Mouse (Mus musculus): ENCODE data around the gene Ttbk1. TPM values are rescaled to one million over a fixed set of nuclear protein-coding genes. Genes with fewer than 3 reads are reported as not detected.

Gene Ttbk1
- polyA plus RNA-seq, 1 experiment from 2014 or later, result 6.2 TPM

GRCm38 (mm10) chr17:46486995-46487394, 480 bp downstream of the Ttbk1 start:
- peak overlapping the region; percentile 81 for H3K4me2 ChIP-seq (ENCODE audit: low read length)
- H3K9ac ChIP-seq (replicated peaks; ENCODE audit: low read length), result peak overlapping the region; percentile 97
- under 1% methylated on average over 11 of the region's 22 CpGs for WGBS
- peaks cover 39% of the 10 kb centered on the region for H3K4me1 ChIP-seq (ENCODE audit: control insufficient read depth, insufficient read depth, low read length)
- DNase-seq (peak; percentile 49), ATAC-seq (ENCODE audit: low FRiP score, low TSS enrichment) (peak; percentile 53)
- peak overlapping the region; percentile 80 for H3K4me3 ChIP-seq (replicated peaks; ENCODE audit: low read depth, low read length)
- 0 out of 2 replicates have a peak, but pooled peaks cover 8% of the 10 kb centered on the region for H3K36me3 ChIP-seq (ENCODE audit: control insufficient read depth, insufficient read depth, low read length)
- peak overlapping the region; percentile 72 for H3K27ac ChIP-seq (replicated peaks; ENCODE audit: low read depth, low read length)
- no peaks in the 10 kb centered on the region for H3K9me3 ChIP-seq (ENCODE audit: control insufficient read depth, low read length)
- H3K27me3 ChIP-seq (ENCODE audit: control insufficient read depth, insufficient read depth, low read length), result peaks cover 7% of the 10 kb centered on the region; the same call in 1 of the 2 replicates

- Histone ChIP-seq H3K27me3 (ENCODE audit: control insufficient read depth, insufficient read depth, low read length) (peaks cover 7% of the 10 kb centered on the region; the same call in 1 of the 2 replicates), H3K4me2 (ENCODE audit: low read length) (peak overlapping the region; percentile 67), H3K36me3 (ENCODE audit: control insufficient read depth, insufficient read depth, low read length) (peaks cover 26% of the 10 kb centered on the region), H3K9ac (replicated peaks; ENCODE audit: low read length) (peak overlapping the region; percentile 50; the same call in 1 of the 2 replicates), H3K4me1 (ENCODE audit: control insufficient read depth, insufficient read depth, low read length) (peaks cover 39% of the 10 kb centered on the region), H3K4me3 (replicated peaks; ENCODE audit: low read depth, low read length) (peak overlapping the region; percentile 32), H3K9me3 (ENCODE audit: control insufficient read depth, low read length) (no peaks in the 10 kb centered on the region), H3K27ac (replicated peaks; ENCODE audit: low read depth, low read length) (peak overlapping the region; percentile 37; the same call in 1 of the 2 replicates)
- ATAC-seq (ENCODE audit: low FRiP score, low TSS enrichment), result no peak
- WGBS, result 7% methylated on average over 6 of the region's 6 CpGs
- DNase-seq, result no peak
These were observed 3.0 kb downstream of the Ttbk1 start for GRCm38 (mm10) chr17:46484461-46484875.

- peak overlapping the region; percentile 37; the same call in 1 of the 2 replicates for H3K27ac ChIP-seq (replicated peaks; ENCODE audit: low read depth, low read length)
These were observed 3.4 kb downstream of the Ttbk1 start for GRCm38 (mm10) chr17:46484021-46484431.

GRCm38 (mm10) chr17:46483561-46484001, 3.9 kb downstream of the Ttbk1 start:
- WGBS, result 4% methylated on average over 16 of the region's 16 CpGs
- H3K4me2 ChIP-seq (ENCODE audit: low read length), result peak overlapping the region; percentile 67
- DNase-seq (peak; percentile 81), ATAC-seq (ENCODE audit: low FRiP score, low TSS enrichment) (peak; percentile 25; the same call in 1 of the 2 replicates)
- H3K27ac ChIP-seq (replicated peaks; ENCODE audit: low read depth, low read length), result peak overlapping the region; percentile 37; the same call in 1 of the 2 replicates
- peaks cover 4% of the 10 kb centered on the region; the same call in 1 of the 2 replicates for H3K27me3 ChIP-seq (ENCODE audit: control insufficient read depth, insufficient read depth, low read length)
- peak overlapping the region; percentile 50 for H3K9ac ChIP-seq (replicated peaks; ENCODE audit: low read length)
- H3K4me3 ChIP-seq (replicated peaks; ENCODE audit: low read depth, low read length), result peak overlapping the region; percentile 32
- no peaks in the 10 kb centered on the region for H3K9me3 ChIP-seq (ENCODE audit: control insufficient read depth, low read length)
- peaks cover 39% of the 10 kb centered on the region for H3K4me1 ChIP-seq (ENCODE audit: control insufficient read depth, insufficient read depth, low read length)
- peaks cover 35% of the 10 kb centered on the region for H3K36me3 ChIP-seq (ENCODE audit: control insufficient read depth, insufficient read depth, low read length)

More at GRCm38 (mm10) chr17:46484021-46484431, 3.4 kb downstream of the Ttbk1 start:
- Histone ChIP-seq H3K9ac (replicated peaks; ENCODE audit: low read length) (peak overlapping the region; percentile 50), H3K27me3 (ENCODE audit: control insufficient read depth, insufficient read depth, low read length) (peaks cover 7% of the 10 kb centered on the region; the same call in 1 of the 2 replicates), H3K36me3 (ENCODE audit: control insufficient read depth, insufficient read depth, low read length) (peaks cover 30% of the 10 kb centered on the region), H3K9me3 (ENCODE audit: control insufficient read depth, low read length) (no peaks in the 10 kb centered on the region), H3K4me2 (ENCODE audit: low read length) (peak overlapping the region; percentile 67), H3K4me3 (replicated peaks; ENCODE audit: low read depth, low read length) (peak overlapping the region; percentile 32), H3K4me1 (ENCODE audit: control insufficient read depth, insufficient read depth, low read length) (peaks cover 39% of the 10 kb centered on the region)
- 3% methylated on average over 13 of the region's 13 CpGs for WGBS
- DNase-seq (peak; percentile 40), ATAC-seq (ENCODE audit: low FRiP score, low TSS enrichment) (no peak)

GRCm38 (mm10) chr17:46477286-46477685, 10.2 kb downstream of the Ttbk1 start:
- Histone ChIP-seq H3K4me3 (replicated peaks; ENCODE audit: low read depth, low read length) (no peak overlapping the region), H3K27me3 (ENCODE audit: control insufficient read depth, insufficient read depth, low read length) (no peaks in the 10 kb centered on the region), H3K9me3 (ENCODE audit: control insufficient read depth, low read length) (no peaks in the 10 kb centered on the region), H3K27ac (replicated peaks; ENCODE audit: low read depth, low read length) (no peak overlapping the region), H3K36me3 (ENCODE audit: control insufficient read depth, insufficient read depth, low read length) (peaks cover 85% of the 10 kb centered on the region), H3K9ac (replicated peaks; ENCODE audit: low read length) (no peak overlapping the region), H3K4me2 (ENCODE audit: low read length) (no peak overlapping the region), H3K4me1 (ENCODE audit: control insufficient read depth, insufficient read depth, low read length) (no peaks in the 10 kb centered on the region)
- 78% methylated on average over 15 of the region's 15 CpGs for WGBS
- no peak for DNase-seq
- ATAC-seq (ENCODE audit: low FRiP score, low TSS enrichment), result no peak

GRCm38 (mm10) chr17:46476601-46477000, 10.9 kb downstream of the Ttbk1 start:
- no peak for DNase-seq
- H3K36me3 ChIP-seq (ENCODE audit: control insufficient read depth, insufficient read depth, low read length), result peaks cover 92% of the 10 kb centered on the region
- 91% methylated on average over 8 of the region's 8 CpGs for WGBS
- no peak overlapping the region for H3K27ac ChIP-seq (replicated peaks; ENCODE audit: low read depth, low read length)
- H3K9ac ChIP-seq (replicated peaks; ENCODE audit: low read length), result no peak overlapping the region
- H3K4me2 ChIP-seq (ENCODE audit: low read length), result no peak overlapping the region
- no peaks in the 10 kb centered on the region for H3K4me1 ChIP-seq (ENCODE audit: control insufficient read depth, insufficient read depth, low read length)
- no peaks in the 10 kb centered on the region for H3K27me3 ChIP-seq (ENCODE audit: control insufficient read depth, insufficient read depth, low read length)
- no peaks in the 10 kb centered on the region for H3K9me3 ChIP-seq (ENCODE audit: control insufficient read depth, low read length)
- ATAC-seq (ENCODE audit: low FRiP score, low TSS enrichment), result no peak
- H3K4me3 ChIP-seq (replicated peaks; ENCODE audit: low read depth, low read length), result no peak overlapping the region

GRCm38 (mm10) chr17:46467830-46468229, 19.6 kb downstream of the Ttbk1 start:
- DNase-seq (no peak), ATAC-seq (ENCODE audit: low FRiP score, low TSS enrichment) (no peak)
- H3K27ac ChIP-seq (replicated peaks; ENCODE audit: low read depth, low read length), result no peak overlapping the region
- no peaks in the 10 kb centered on the region for H3K9me3 ChIP-seq (ENCODE audit: control insufficient read depth, low read length)
- no peak overlapping the region for H3K9ac ChIP-seq (replicated peaks; ENCODE audit: low read length)
- 66% methylated on average over 9 of the region's 9 CpGs for WGBS
- H3K4me2 ChIP-seq (ENCODE audit: low read length), result no peak overlapping the region
- peaks cover 94% of the 10 kb centered on the region for H3K36me3 ChIP-seq (ENCODE audit: control insufficient read depth, insufficient read depth, low read length)
- no peaks in the 10 kb centered on the region; the same call in 1 of the 2 replicates for H3K4me1 ChIP-seq (ENCODE audit: control insufficient read depth, insufficient read depth, low read length)
- no peaks in the 10 kb centered on the region for H3K27me3 ChIP-seq (ENCODE audit: control insufficient read depth, insufficient read depth, low read length)
- no peak overlapping the region for H3K4me3 ChIP-seq (replicated peaks; ENCODE audit: low read depth, low read length)

GRCm38 (mm10) chr17:46462226-46462625, 25.2 kb downstream of the Ttbk1 start:
- Histone ChIP-seq H3K9ac (replicated peaks; ENCODE audit: low read length) (no peak overlapping the region), H3K9me3 (ENCODE audit: control insufficient read depth, low read length) (no peaks in the 10 kb centered on the region), H3K4me3 (replicated peaks; ENCODE audit: low read depth, low read length) (no peak overlapping the region), H3K4me1 (ENCODE audit: control insufficient read depth, insufficient read depth, low read length) (no peaks in the 10 kb centered on the region; the same call in 1 of the 2 replicates), H3K27ac (replicated peaks; ENCODE audit: low read depth, low read length) (no peak overlapping the region), H3K27me3 (ENCODE audit: control insufficient read depth, insufficient read depth, low read length) (no peaks in the 10 kb centered on the region), H3K4me2 (ENCODE audit: low read length) (no peak overlapping the region), H3K36me3 (ENCODE audit: control insufficient read depth, insufficient read depth, low read length) (peaks cover 73% of the 10 kb centered on the region)
- WGBS, result 84% methylated on average over 5 of the region's 5 CpGs
- DNase-seq, result no peak
- no peak for ATAC-seq (ENCODE audit: low FRiP score, low TSS enrichment)

GRCm38 (mm10) chr17:46461347-46461746, 26.1 kb downstream of the Ttbk1 start:
- H3K9ac ChIP-seq (replicated peaks; ENCODE audit: low read length), result no peak overlapping the region; the same call in 1 of the 2 replicates
- no peaks in the 10 kb centered on the region for H3K27me3 ChIP-seq (ENCODE audit: control insufficient read depth, insufficient read depth, low read length)
- peaks cover 65% of the 10 kb centered on the region for H3K36me3 ChIP-seq (ENCODE audit: control insufficient read depth, insufficient read depth, low read length)
- 21% methylated on average over 8 of the region's 8 CpGs for WGBS
- H3K27ac ChIP-seq (replicated peaks; ENCODE audit: low read depth, low read length), result no peak overlapping the region
- ATAC-seq (ENCODE audit: low FRiP score, low TSS enrichment) (no peak), DNase-seq (peak; percentile 24)
- H3K4me3 ChIP-seq (replicated peaks; ENCODE audit: low read depth, low read length), result no peak overlapping the region
- no peaks in the 10 kb centered on the region for H3K9me3 ChIP-seq (ENCODE audit: control insufficient read depth, low read length)
- no peak overlapping the region for H3K4me2 ChIP-seq (ENCODE audit: low read length)
- H3K4me1 ChIP-seq (ENCODE audit: control insufficient read depth, insufficient read depth, low read length), result peaks cover under 1% of the 10 kb centered on the region
